Comparison of ENCODE assay signal across 9 mouse cellular contexts in genomic region chr12:34714266-34714939, GRCm38 (mm10).
DNase-seq lines count a peak whose midpoint lies in the region; ATAC-seq and TF ChIP-seq lines count a peak whose summit lies in the region.
"Had no signal": no experiment of that assay in that cellular context is flagged by ENCODE, and none has a peak within 500 bp of the region (broad histone marks: within the 10 kb centered on the region; RNA-seq: fewer than 3 reads in every experiment).

No protein-coding gene starts in this region.

- H3K9ac ChIP-seq in neural tube, embryonic 15.5 days (replicated peaks): no peak overlapping the region

- H3K27me3 ChIP-seq in neural tube, embryonic 15.5 days (replicated peaks): no peaks in the 10 kb centered on the region

- no peaks in the 10 kb centered on the region for H3K36me3 ChIP-seq in neural tube, embryonic 15.5 days

- peak overlapping the region; percentile 65 for H3K4me3 ChIP-seq in gastrocnemius, adult 2 months
- H3K4me3 ChIP-seq in brown adipose tissue, adult 24 weeks (ENCODE audit: insufficient read depth, low read depth, low read length): peak overlapping the region; percentile 59
- H3K4me3 ChIP-seq in neural tube, embryonic 15.5 days (replicated peaks): no peak overlapping the region

- TF ChIP-seq CTCF in gastrocnemius, adult 2 months (IDR thresholded peaks at IDR 0.05): no peak

- ATAC-seq in neural tube, embryonic 15.5 days (ENCODE audit: low FRiP score): no peak

- intact Hi-C loops in gastrocnemius, adult 2 months (cut with DNase I): no loop called here

- DNase-seq in gastrocnemius, adult 2 months: no peak
- no peak for DNase-seq in gastrocnemius, postnatal 25 days
- peak; percentile 20 for DNase-seq in hindlimb bud, embryonic 11.5 days (ENCODE audit: extremely low spot score, low read depth, low spot score)
- DNase-seq in lung, postnatal 10 days: peak; percentile 12
- DNase-seq in left cerebral cortex, adult 8-10 months (ENCODE audit: low spot score in 2 of 2): no peak
- no peak for DNase-seq in urinary bladder, adult 18-20 months (ENCODE audit: low spot score in 2 of 2)
- DNase-seq: cerebellum, adult 8-10 months had no signal

- no peak overlapping the region for H3K4me2 ChIP-seq in neural tube, embryonic 15.5 days

- 66% methylated on average over 14 of the region's 14 CpGs for WGBS in neural tube, embryonic 15.5 days

- no peaks in the 10 kb centered on the region; the same call in 1 of the 2 replicates for H3K4me1 ChIP-seq in brown adipose tissue, adult 24 weeks (ENCODE audit: control insufficient read depth, insufficient read depth, insufficient read length, low read length)
- H3K4me1 ChIP-seq in neural tube, embryonic 15.5 days: no peaks in the 10 kb centered on the region

- peak overlapping the region; percentile 52 for H3K27ac ChIP-seq in gastrocnemius, adult 2 months
- peak overlapping the region; percentile 66 for H3K27ac ChIP-seq in brown adipose tissue, adult 24 weeks (replicated peaks; ENCODE audit: low read depth, low read length)
- H3K27ac ChIP-seq in neural tube, embryonic 15.5 days (replicated peaks): no peak overlapping the region

- no peaks in the 10 kb centered on the region for H3K9me3 ChIP-seq in neural tube, embryonic 15.5 days (replicated peaks)

Comparison
In these comparisons a context has a peak if more than half of its experiments do, and no peak if none do; other contexts are left out.
1. DNase-seq: peak in hindlimb bud, embryonic 11.5 days (single experiment) and lung, postnatal 10 days (single experiment); none in gastrocnemius, adult 2 months (single experiment), gastrocnemius, postnatal 25 days (single experiment), left cerebral cortex, adult 8-10 months (0 of 2) and urinary bladder, adult 18-20 months (0 of 2).